Mouse (Mus musculus) activated CD4-positive, CD25-positive, alpha-beta regulatory T cell (primary cell): ENCODE measurements around the gene Lpin1. TPM values are rescaled to one million over a fixed set of nuclear protein-coding genes. Genes with fewer than 3 reads are reported as not detected.

ENCODE experiments used
- polyA plus RNA-seq, 2 experiments: library from polyadenylated mRNA; unstranded; fragments of 100-300 nt; shearing (Covaris generic); gene quantifications; one replicate each; pipeline ENCODE4 v1.2.1; 2017

Lpin1 gene
- polyA plus RNA-seq, result 10 to 100 TPM; 14.4 to 18.6 TPM

GRCm38 (mm10) chr12:16610936-16611335 is at the start of gene Lpin1:
Gene Lpin1, minus strand, starts transcription at chr12:16610966.

GRCm38 (mm10) chr12:16653332-16654093 is 42.7 kb upstream of the Lpin1 start, which contains the start of gene Ntsr2:
Gene Ntsr2, plus strand, starts transcription at chr12:16653382.

Other genes starting within 250 kb of the Lpin1 start
- not detected for gene Ntsr2, start 42.4 kb upstream of the Lpin1 start, polyA plus RNA-seq
- gene Greb1, start 189.9 kb upstream of the Lpin1 start, polyA plus RNA-seq, result under 1 TPM in 1 of 2 experiments, not detected in 1; 0.68 TPM
- 10 to 100 TPM; 22.2 to 22.6 TPM for gene E2f6, start 200.0 kb upstream of the Lpin1 start, polyA plus RNA-seq